Mouse (Mus musculus): ENCODE data around the gene Rab9.

DNA sequence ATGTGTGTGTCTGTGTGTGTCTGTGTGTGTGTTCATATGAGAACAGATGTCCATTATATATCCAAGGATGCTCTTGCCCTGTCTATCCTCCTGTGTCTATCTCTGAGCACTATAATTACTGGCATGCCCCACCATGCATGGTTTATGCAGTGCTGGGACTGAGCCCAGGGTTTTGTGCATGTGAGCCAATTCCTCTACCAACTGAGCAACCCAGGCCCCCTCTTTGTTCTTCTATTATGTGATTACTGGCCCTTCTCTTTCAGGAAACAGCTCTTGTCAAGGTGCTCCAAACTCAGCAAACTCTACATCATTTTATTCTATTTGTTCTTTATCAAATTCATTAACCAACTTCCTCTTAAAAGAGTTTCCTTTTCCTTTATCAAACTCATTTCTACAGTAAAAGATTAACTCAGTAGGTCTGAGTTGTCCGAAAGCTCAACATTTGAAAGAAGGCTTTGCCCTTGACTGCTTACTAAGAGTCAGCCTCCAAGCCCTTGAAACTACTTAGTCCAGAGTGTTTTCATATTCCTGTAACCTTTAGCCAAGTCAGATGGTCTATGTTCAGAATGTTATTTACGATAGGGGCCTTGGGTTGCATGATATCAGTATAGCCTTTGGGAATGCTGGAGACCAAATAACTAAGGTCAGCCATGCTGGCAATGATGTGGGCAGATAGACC lies 46.1 kb upstream of the Rab9 start:
- no peak for TF ChIP-seq CTCF (conservative IDR thresholded peaks at IDR 0.05; ENCODE audit: low read length)
- no peak for TF ChIP-seq POU5F1 (IDR thresholded peaks at IDR 0.05; ENCODE audit: borderline replicate concordance, low read length)
- no peak for TF ChIP-seq NANOG (IDR thresholded peaks at IDR 0.05; ENCODE audit: borderline replicate concordance, low read length)
